Mouse (Mus musculus) limb, embryonic 15.5 days (tissue): ENCODE data around the gene Gsdma2. TPM values are rescaled to one million over a fixed set of nuclear protein-coding genes. Genes with fewer than 3 reads are reported as not detected.

Experiments used
- polyA plus RNA-seq: library from polyadenylated mRNA; unstranded; fragments of >200 nt; fragmentation: Nextera tagmentation; extraction: Ambion mirVana; gene quantifications from 2 replicates; pipeline ENCODE4 v1.2.1, GENCODE M21; 2015

Gene Gsdma2
- polyA plus RNA-seq, 1 experiment from 2014 or later: not detected

Other genes starting within 250 kb of the Gsdma2 start
- gene Pgap3, start 246.3 kb upstream of the Gsdma2 start, polyA plus RNA-seq: 12.6 and 13.0 TPM in 2 replicates
- gene Erbb2, start 234.3 kb upstream of the Gsdma2 start, polyA plus RNA-seq: 63.3 and 70.7 TPM in 2 replicates
- 100 and 109 TPM in 2 replicates for gene Mien1, start 207.8 kb upstream of the Gsdma2 start, polyA plus RNA-seq
- 10.5 and 11.1 TPM in 2 replicates for gene Grb7, start 200.4 kb upstream of the Gsdma2 start, polyA plus RNA-seq
- 0.36 and 0.74 TPM in 2 replicates for gene Ikzf3, start 100.7 kb upstream of the Gsdma2 start, polyA plus RNA-seq
- gene Zpbp2, start 95.7 kb upstream of the Gsdma2 start, polyA plus RNA-seq: 0.12 and 0.17 TPM in 2 replicates
- gene Ormdl3, start 59.4 kb upstream of the Gsdma2 start, polyA plus RNA-seq: 86.7 and 87.1 TPM in 2 replicates
- gene Lrrc3c, start 48.5 kb upstream of the Gsdma2 start, polyA plus RNA-seq: not detected in 2 replicates
- 0.64 and 1.1 TPM in 2 replicates for gene Gm12355, start 21.1 kb upstream of the Gsdma2 start, polyA plus RNA-seq
- not detected in 2 replicates for gene Gsdma3, start 20.4 kb upstream of the Gsdma2 start, polyA plus RNA-seq
- gene Gsdma, start 17.6 kb downstream of the Gsdma2 start, polyA plus RNA-seq: 10.5 and 14.7 TPM in 2 replicates
- gene Psmd3, start 35.8 kb downstream of the Gsdma2 start, polyA plus RNA-seq: 197 and 200 TPM in 2 replicates
- gene Csf3, start 54.5 kb downstream of the Gsdma2 start, polyA plus RNA-seq: 0.10 TPM in 1 of 2 replicates, not detected in the other
- 47.6 and 48.3 TPM in 2 replicates for gene Med24, start 82.7 kb downstream of the Gsdma2 start, polyA plus RNA-seq
- gene Thra, start 93.9 kb downstream of the Gsdma2 start, polyA plus RNA-seq: 38.4 and 39.6 TPM in 2 replicates
- 1.2 TPM in 2 replicates for gene Nr1d1, start 128.6 kb downstream of the Gsdma2 start, polyA plus RNA-seq
- 22.9 and 25.8 TPM in 2 replicates for gene Msl1, start 148.8 kb downstream of the Gsdma2 start, polyA plus RNA-seq
- gene Casc3, start 158.1 kb downstream of the Gsdma2 start, polyA plus RNA-seq: 30.0 and 32.5 TPM in 2 replicates
- 11.1 TPM in 2 replicates for gene Rapgefl1, start 190.0 kb downstream of the Gsdma2 start, polyA plus RNA-seq
- gene Wipf2, start 216.9 kb downstream of the Gsdma2 start, polyA plus RNA-seq: 4.1 and 4.2 TPM in 2 replicates